Mouse (Mus musculus) lung, postnatal 14 days (tissue): ENCODE measurements around the gene Prdx2.

Source experiments
- DNase-seq: peaks from one replicate; pipeline ENCODE4 v3.0.0; 2021

The Prdx2 gene

GRCm38 (mm10) chr8:84979599-84980421 is 10.4 kb downstream of the Prdx2 start:
- peak; percentile 93 for DNase-seq

- DNase-seq = peak; percentile 90
Measured at GRCm38 (mm10) chr8:84980622-84981358, 11.4 kb downstream of the Prdx2 start.

DNA sequence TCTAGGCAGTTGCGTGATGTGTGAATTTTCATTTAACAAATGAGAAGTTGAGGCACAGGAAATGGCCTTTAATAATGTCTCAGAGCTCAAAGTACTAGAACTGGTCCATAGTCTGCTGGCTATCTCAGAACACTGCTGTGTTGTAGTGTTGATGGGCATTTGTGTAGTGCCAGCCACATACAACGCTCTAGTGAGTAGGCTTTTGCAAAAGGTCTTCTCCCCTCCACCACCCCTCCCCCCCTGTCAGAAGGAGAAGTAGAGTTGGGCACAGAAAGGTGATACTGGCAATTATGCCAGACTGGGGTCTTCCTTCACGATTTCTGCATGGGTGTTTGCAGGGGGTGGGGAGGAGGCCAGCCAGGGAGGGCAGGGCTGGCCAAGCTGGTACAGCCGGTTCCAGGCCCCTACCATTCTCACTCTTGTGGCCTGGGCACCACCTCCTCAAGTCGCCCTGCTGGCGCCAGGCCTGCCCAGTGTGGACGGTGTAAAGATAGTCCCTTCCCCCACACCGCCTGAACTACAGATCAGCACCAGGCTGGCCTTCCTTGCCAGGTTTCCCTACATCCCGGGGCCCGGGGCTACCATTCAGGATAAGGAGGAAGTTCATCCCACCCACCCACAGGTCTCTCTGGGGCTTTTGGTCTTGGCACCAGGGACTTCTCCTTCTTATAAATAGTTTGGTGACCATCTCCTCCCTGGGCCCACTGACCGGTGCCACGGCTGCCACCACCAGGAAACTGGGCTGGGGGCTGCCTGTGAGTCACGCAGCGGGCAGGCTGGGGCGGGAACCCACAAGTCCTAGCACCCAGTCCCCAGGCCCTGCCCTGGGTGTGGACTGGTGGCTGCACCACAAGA is 12.5 kb downstream of the Prdx2 start:
- DNase-seq = peak; percentile 51

GRCm38 (mm10) chr8:84982499-84983011 is 13.2 kb downstream of the Prdx2 start:
- no peak for DNase-seq

DNA sequence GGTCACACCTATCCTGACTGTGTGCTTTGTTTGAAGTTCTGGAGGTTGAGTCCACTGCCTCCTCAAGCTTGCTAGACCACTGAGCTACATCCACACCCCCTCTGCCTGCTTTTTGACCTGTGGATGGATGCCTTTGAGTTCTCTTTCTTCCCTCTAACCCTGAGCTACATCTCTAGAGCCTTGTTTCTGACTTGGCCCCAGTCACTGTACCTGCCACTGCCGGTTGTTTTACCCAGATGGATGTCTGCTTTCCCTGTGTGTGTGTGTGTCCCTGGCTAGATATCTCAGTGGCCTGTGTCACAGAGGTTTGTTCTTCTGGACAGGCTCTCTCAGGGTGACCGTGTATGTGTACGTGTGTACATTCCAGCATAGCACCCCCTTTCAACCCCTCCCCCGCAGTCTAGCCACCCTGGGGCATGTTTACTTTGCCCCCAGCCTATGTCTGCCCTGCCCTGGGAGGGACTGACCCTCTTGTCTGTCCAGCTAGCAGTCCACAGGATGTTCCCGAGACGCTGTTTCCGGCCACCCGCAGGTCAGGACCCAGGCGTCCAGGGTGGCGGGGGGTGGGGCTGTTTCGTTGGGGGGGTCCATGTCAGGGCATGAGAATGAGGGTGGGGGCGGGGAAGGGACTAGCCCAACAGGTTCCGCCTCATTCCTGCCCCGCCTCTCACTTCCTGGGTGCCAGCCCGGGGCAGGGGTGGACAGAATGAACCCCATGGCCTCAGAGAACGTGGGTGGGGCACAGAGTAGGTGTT is 15.1 kb downstream of the Prdx2 start:
- DNase-seq = peak; percentile 73

DNA sequence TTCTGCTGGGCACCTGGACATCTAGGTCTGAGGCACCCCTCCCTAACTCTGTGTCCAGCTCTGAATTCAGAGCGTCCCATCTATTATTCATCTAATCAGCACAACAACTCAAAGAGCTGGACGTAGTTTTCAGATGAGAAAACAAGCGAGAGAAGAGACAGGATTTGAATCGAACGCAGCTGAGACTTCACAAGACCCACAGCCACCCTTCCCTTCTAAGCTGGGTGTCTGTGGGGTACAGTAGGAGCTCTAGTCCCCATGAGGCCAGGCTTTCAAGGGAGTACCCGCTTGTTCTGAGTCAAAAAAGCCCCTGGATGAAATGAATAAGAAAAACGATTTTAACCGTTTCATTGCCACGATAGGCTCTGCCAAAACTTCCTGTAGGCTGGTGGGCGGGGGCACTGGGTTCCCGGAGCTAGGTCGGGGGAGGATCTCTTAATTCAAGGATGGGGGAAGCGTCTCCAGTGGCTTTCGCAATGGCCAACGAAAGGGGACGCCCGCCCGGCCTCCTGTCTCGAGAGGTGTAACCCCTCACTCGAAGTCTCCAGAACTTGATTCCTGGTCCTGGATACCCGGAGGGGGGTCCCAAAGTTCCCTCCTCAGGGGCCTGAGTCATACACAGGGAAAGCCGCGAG is 15.8 kb downstream of the Prdx2 start:
- peak; percentile 48 for DNase-seq

GRCm38 (mm10) chr8:84985684-84986378 is 16.4 kb downstream of the Prdx2 start:
- DNase-seq = peak; percentile 94

DNA sequence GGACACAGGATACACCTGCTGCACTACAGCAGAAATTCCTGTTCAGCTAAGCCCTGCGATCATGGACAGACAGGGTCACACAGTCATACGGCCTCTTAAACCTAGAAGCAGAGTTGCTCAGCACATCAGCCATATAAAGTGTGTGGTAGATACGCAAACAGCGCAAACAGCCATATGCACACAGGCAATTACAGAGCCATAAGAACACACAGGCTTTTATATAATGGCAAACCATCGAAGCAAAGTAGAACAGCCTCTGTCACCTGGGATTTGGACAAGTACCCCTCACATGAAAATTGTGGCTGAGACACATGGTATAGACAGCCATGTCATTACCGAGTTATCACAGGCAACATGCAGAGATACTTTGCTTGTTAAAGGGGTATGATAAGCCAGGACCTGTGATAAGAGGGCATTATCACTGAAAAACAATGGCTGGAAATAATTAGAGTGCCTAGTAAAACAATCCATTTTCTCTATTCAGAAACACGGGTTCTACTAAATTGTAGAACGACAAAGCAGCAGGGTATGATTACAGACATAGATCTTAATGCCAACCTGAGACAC is 17.1 kb downstream of the Prdx2 start:
- DNase-seq = no peak

- no peak for DNase-seq
Measured at GRCm38 (mm10) chr8:84987388-84987787, 18.0 kb downstream of the Prdx2 start.

DNA sequence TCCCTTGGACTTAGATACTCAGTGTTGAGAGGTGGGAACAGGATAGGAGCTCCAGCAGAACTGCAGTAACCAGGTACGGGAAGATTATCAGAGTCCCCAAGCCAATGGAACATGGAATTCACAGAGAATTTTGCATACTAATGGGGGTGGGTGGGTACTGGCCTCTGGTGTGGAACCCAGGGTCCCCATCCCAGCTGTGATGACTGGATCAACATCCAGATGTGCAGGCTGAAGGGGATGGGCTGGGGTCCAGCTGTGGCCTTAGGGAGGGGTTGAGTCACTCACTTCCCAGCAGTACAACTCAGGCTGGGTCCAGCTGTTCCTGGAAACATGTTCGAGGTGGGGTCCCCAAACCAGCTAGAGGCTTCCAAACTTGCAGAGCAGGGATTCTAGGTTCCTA is 18.5 kb downstream of the Prdx2 start:
- no peak for DNase-seq

DNA sequence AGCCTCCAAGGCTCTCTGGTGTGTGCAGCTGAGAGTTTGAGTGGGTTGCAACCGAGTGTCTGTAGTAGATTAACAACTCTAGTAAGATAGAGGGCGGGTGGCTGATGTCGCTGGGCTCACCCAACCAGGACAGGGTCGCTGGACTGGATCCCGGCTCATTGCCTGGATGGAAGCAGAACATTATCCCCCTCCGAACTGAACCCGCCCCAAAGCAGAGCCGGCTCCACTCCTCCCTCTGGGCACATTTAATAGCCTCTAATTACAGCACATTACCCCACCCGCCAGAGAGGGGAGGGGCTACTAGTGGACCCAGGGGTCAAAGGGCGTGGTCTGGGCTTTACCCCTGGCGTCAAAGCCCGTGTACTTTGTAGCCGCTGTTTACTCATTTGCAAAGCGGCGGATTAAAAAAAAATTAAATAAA is 19.9 kb downstream of the Prdx2 start:
- peak; percentile 56 for DNase-seq

- peak; percentile 98 for DNase-seq
Measured at GRCm38 (mm10) chr8:84989810-84990209, 20.4 kb downstream of the Prdx2 start.

GRCm38 (mm10) chr8:84990349-84990748 is 21.0 kb downstream of the Prdx2 start, which contains the start of gene Hook2:
Gene Hook2, plus strand, starts transcription at chr8:84990603.
- peak; percentile 99 for DNase-seq

DNA sequence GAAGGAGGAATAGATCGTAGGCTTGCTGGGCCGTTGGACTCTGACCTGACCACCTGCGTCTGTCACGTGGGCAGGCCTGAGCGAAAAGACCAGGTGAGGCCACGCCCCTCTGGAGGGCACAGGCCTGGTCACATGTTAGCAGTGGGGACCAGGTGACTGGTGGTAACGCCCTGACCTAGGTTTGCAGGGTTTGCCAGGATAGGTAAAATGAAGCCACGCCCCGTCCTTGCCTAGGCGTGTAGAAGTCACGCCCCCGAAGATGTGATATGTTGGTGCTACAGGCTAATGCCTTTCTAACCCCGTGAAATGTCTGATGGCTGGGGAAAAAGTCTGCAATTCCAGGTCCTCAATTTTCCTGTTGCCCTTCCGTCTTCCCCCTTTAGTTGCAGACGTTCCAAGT is 21.4 kb downstream of the Prdx2 start:
- peak; percentile 69 for DNase-seq

DNA sequence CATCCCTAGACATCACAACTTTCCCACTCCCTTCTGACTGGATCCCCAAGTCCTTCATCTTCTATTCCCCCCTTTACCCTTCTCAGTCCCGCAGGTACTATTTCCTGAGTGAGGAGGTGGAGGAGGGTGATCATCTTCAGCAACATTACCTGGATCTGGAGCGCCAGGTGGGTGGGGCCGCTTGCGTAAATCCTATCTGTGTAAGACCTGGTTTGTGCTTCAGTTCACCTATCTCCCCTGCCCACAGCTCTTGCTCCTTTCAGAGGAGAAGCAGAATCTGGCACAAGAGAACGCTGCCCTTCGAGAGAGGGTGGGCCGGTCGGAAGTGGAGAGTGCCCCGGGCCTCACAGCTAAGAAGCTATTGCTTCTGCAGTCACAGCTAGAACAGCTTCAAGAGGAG is 25.0 kb downstream of the Prdx2 start:
- no peak for DNase-seq

DNA sequence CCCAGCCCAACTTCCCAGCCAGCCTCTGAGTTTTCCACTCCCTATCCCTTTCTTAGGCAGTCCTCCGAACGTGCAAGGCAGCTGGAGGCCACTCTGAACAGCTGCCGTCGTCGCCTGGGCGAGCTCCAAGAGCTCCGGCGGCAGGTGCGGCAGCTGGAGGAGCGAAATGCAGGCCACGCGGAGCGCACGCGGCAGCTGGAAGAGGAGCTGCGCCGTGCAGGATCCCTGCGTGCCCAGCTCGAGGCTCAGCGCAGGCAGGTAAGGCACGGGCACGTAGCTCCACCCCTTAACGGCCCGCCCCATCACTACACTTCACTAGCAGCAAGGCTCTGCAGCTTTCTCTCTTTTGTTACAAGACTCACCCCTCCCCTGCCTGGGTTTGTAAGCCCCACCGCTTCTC is 26.3 kb downstream of the Prdx2 start:
- no peak for DNase-seq

DNA sequence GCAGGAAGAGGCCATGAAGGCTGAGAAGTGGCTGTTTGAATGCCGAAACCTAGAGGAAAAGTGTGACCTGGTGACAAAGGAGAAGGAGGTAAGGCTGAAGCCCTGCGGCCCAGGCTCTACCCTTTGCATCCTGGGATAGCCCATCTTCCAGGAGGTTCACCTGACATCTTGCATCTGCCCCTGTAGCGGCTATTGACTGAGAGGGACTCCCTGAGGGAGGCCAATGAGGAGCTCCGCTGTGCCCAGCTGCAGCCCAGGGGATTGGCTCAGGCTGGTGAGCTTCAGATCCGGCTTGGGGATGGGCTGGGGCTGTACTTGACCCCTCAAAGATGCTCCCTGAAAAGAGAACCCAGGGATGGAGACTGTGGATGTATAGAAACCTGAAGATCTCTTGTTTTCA is 27.6 kb downstream of the Prdx2 start:
- DNase-seq = no peak

GRCm38 (mm10) chr8:84997649-84998295 is 28.4 kb downstream of the Prdx2 start:
- DNase-seq = peak; percentile 95

- peak; percentile 69 for DNase-seq
Measured at GRCm38 (mm10) chr8:85007686-85008085, 38.3 kb downstream of the Prdx2 start.

GRCm38 (mm10) chr8:85011242-85011641 is 41.9 kb downstream of the Prdx2 start:
- DNase-seq = no peak
